Comparison of ENCODE assay signal across 8 mouse cellular contexts in genomic region chr8:72136302-72136978, GRCm38 (mm10). TPM values are rescaled to one million over a fixed set of nuclear protein-coding genes. Genes with fewer than 3 reads are reported as not detected.
DNase-seq lines count a peak whose midpoint lies in the region; ATAC-seq and TF ChIP-seq lines count a peak whose summit lies in the region.

No protein-coding gene starts in this region.

- peak; percentile 48 for TF ChIP-seq EP300 in stomach, postnatal 0 days (optimal IDR thresholded peaks at IDR 0.05)

- peak overlapping the region; percentile 75 for H3K4me3 ChIP-seq in intestine, embryonic 14.5 days (ENCODE audit: low read depth, low read length)
- peak overlapping the region; percentile 66 for H3K4me3 ChIP-seq in liver, embryonic 13.5 days (replicated peaks)
- peak overlapping the region; percentile 94 for H3K4me3 ChIP-seq in stomach, postnatal 0 days (ENCODE audit: low read depth, low read length)

- peak; percentile 14 to 31 for DNase-seq in frontal cortex, postnatal 14 days (ENCODE audit: low spot score in 2 of 2)
- no peak for DNase-seq in frontal cortex, postnatal 25 days (ENCODE audit: low spot score in 2 of 2)
- DNase-seq in cerebellum, postnatal 10 days: peak; percentile 62 to 67
- peak; percentile 53 to 70 for DNase-seq in gastrocnemius, postnatal 36 days
- DNase-seq in intestine, embryonic 14.5 days (ENCODE audit: low spot score): peak; percentile 85
- no peak for DNase-seq in liver, embryonic 13.5 days
- peak; percentile 95 for DNase-seq in naive thymus-derived CD4-positive, alpha-beta T cell, adult 2 months (ENCODE audit: low read depth)
- DNase-seq in stomach, postnatal 0 days (ENCODE audit: low spot score): peak; percentile 72

- peak overlapping the region; percentile 60 for H3K4me2 ChIP-seq in intestine, embryonic 14.5 days (ENCODE audit: low read length)
- peak overlapping the region; percentile 79 for H3K4me2 ChIP-seq in liver, embryonic 13.5 days
- peak overlapping the region; percentile 69 for H3K4me2 ChIP-seq in stomach, postnatal 0 days (replicated peaks; ENCODE audit: low read depth)

- no peaks in the 10 kb centered on the region for H3K9me3 ChIP-seq in intestine, embryonic 14.5 days (ENCODE audit: control insufficient read depth, low read length)
- no peaks in the 10 kb centered on the region for H3K9me3 ChIP-seq in liver, embryonic 13.5 days (replicated peaks)
- H3K9me3 ChIP-seq in stomach, postnatal 0 days (ENCODE audit: control insufficient read depth, low read length): no peaks in the 10 kb centered on the region

- under 1% methylated on average over 18 of the region's 18 CpGs for WGBS in intestine, embryonic 14.5 days
- WGBS in liver, embryonic 13.5 days (ENCODE audit: insufficient replicate concordance): 2% methylated on average over 18 of the region's 18 CpGs
- under 1% methylated on average over 18 of the region's 18 CpGs for WGBS in stomach, postnatal 0 days

- intact Hi-C loops in gastrocnemius, postnatal 36 days (cut with DNase I): no loop called here

- TF ChIP-seq CTCF in stomach, postnatal 0 days (IDR thresholded peaks at IDR 0.05; ENCODE audit: low read depth): no peak

- peak overlapping the region; percentile 99 for H3K9ac ChIP-seq in intestine, embryonic 14.5 days (ENCODE audit: low read length)
- H3K9ac ChIP-seq in liver, embryonic 13.5 days: peak overlapping the region; percentile 77
- H3K9ac ChIP-seq in stomach, postnatal 0 days (ENCODE audit: low read length): peak overlapping the region; percentile 97

- peaks cover 38% of the 10 kb centered on the region for H3K36me3 ChIP-seq in intestine, embryonic 14.5 days (ENCODE audit: control insufficient read depth, insufficient read depth, low read length)
- peaks cover 25% of the 10 kb centered on the region for H3K36me3 ChIP-seq in liver, embryonic 13.5 days
- H3K36me3 ChIP-seq in stomach, postnatal 0 days (ENCODE audit: control insufficient read depth, insufficient read depth, low read length): peaks cover 15% of the 10 kb centered on the region

- H3K27me3 ChIP-seq in intestine, embryonic 14.5 days (replicated peaks; ENCODE audit: control insufficient read depth, insufficient read depth, low read length): no peaks in the 10 kb centered on the region
- H3K27me3 ChIP-seq in liver, embryonic 13.5 days: peaks cover 46% of the 10 kb centered on the region
- H3K27me3 ChIP-seq in stomach, postnatal 0 days (ENCODE audit: control insufficient read depth, insufficient read depth, low read length): no peaks in the 10 kb centered on the region

- H3K4me1 ChIP-seq in intestine, embryonic 14.5 days (replicated peaks; ENCODE audit: control insufficient read depth, insufficient read depth, low read length): peaks cover 17% of the 10 kb centered on the region
- peaks cover 44% of the 10 kb centered on the region for H3K4me1 ChIP-seq in liver, embryonic 13.5 days (replicated peaks)
- no peaks in the 10 kb centered on the region for H3K4me1 ChIP-seq in stomach, postnatal 0 days (replicated peaks; ENCODE audit: control insufficient read depth, insufficient read depth)

- H3K27ac ChIP-seq in intestine, embryonic 14.5 days (ENCODE audit: low read depth): peak overlapping the region; percentile 100
- peak overlapping the region; percentile 80 for H3K27ac ChIP-seq in liver, embryonic 13.5 days
- peak overlapping the region; percentile 99 for H3K27ac ChIP-seq in stomach, postnatal 0 days (replicated peaks)

- peak; percentile 57 for ATAC-seq in intestine, embryonic 14.5 days (replicated peaks; ENCODE audit: low FRiP score, low TSS enrichment, low read depth)
- no peak for ATAC-seq in liver, embryonic 13.5 days (ENCODE audit: low read depth)
- peak; percentile 68 for ATAC-seq in stomach, postnatal 0 days (ENCODE audit: low FRiP score, low TSS enrichment)

RNA-seq across cellular contexts. Expression of gene Tpm4, which starts 1.7 kb away (rescaled TPM):
- total RNA-seq in gastrocnemius, postnatal 36 days (2021): 10 to 100 TPM; 28.1 to 35.5 TPM
- 558 and 651 TPM in 2 replicates for polyA plus RNA-seq in intestine, embryonic 14.5 days (2014; fragmentation: Nextera tagmentation; extraction: Ambion mirVana)
- 110 and 131 TPM in 2 replicates for polyA plus RNA-seq in liver, embryonic 13.5 days (2015; fragmentation: Nextera tagmentation; extraction: Ambion mirVana)
- polyA plus RNA-seq in stomach, postnatal 0 days (2015; fragmentation: Nextera tagmentation; extraction: Ambion mirVana): 330 and 364 TPM in 2 replicates

RNA-seq across cellular contexts. Expression of gene Rab8a, which starts 24.6 kb away (rescaled TPM):
- 10 to 100 TPM in 1 of 2 experiments, 1 to 10 TPM in 1; 6.0 to 10.0 TPM for total RNA-seq in gastrocnemius, postnatal 36 days (2021)
- 104 and 105 TPM in 2 replicates for polyA plus RNA-seq in intestine, embryonic 14.5 days (2014; fragmentation: Nextera tagmentation; extraction: Ambion mirVana)
- polyA plus RNA-seq in liver, embryonic 13.5 days (2015; fragmentation: Nextera tagmentation; extraction: Ambion mirVana): 75.4 and 97.2 TPM in 2 replicates
- polyA plus RNA-seq in stomach, postnatal 0 days (2015; fragmentation: Nextera tagmentation; extraction: Ambion mirVana): 84.0 and 88.6 TPM in 2 replicates

RNA-seq across cellular contexts. Expression of gene Olfr374, which starts 29.6 kb away (rescaled TPM):
- not detected for total RNA-seq in gastrocnemius, postnatal 36 days (2021)
- 0.08 and 0.28 TPM in 2 replicates for polyA plus RNA-seq in intestine, embryonic 14.5 days (2014; fragmentation: Nextera tagmentation; extraction: Ambion mirVana)
- not detected in 2 replicates for polyA plus RNA-seq in liver, embryonic 13.5 days (2015; fragmentation: Nextera tagmentation; extraction: Ambion mirVana)
- 0.06 TPM in 1 of 2 replicates, not detected in the other for polyA plus RNA-seq in stomach, postnatal 0 days (2015; fragmentation: Nextera tagmentation; extraction: Ambion mirVana)

RNA-seq across cellular contexts. Expression of gene Hsh2d, which starts 53.0 kb away (rescaled TPM):
- total RNA-seq in gastrocnemius, postnatal 36 days (2021): not detected
- polyA plus RNA-seq in intestine, embryonic 14.5 days (2014; fragmentation: Nextera tagmentation; extraction: Ambion mirVana): 0.81 and 1.1 TPM in 2 replicates
- polyA plus RNA-seq in liver, embryonic 13.5 days (2015; fragmentation: Nextera tagmentation; extraction: Ambion mirVana): 0.16 and 0.29 TPM in 2 replicates
- polyA plus RNA-seq in stomach, postnatal 0 days (2015; fragmentation: Nextera tagmentation; extraction: Ambion mirVana): 3.9 TPM in 2 replicates

RNA-seq across cellular contexts. Expression of gene Olfr373, which starts 53.5 kb away (rescaled TPM):
- not detected for total RNA-seq in gastrocnemius, postnatal 36 days (2021)
- 0.11 TPM in 1 of 2 replicates, not detected in the other for polyA plus RNA-seq in intestine, embryonic 14.5 days (2014; fragmentation: Nextera tagmentation; extraction: Ambion mirVana)
- 0.03 TPM in 2 replicates for polyA plus RNA-seq in liver, embryonic 13.5 days (2015; fragmentation: Nextera tagmentation; extraction: Ambion mirVana)
- polyA plus RNA-seq in stomach, postnatal 0 days (2015; fragmentation: Nextera tagmentation; extraction: Ambion mirVana): 0.05 TPM in 1 of 2 replicates, not detected in the other

Comparison
In these comparisons a context has a peak if more than half of its experiments do, and no peak if none do; other contexts are left out.
1. DNase-seq: peak in frontal cortex, postnatal 14 days (2 of 2), cerebellum, postnatal 10 days (2 of 2), gastrocnemius, postnatal 36 days (2 of 2), intestine, embryonic 14.5 days (single experiment), naive thymus-derived CD4-positive, alpha-beta T cell, adult 2 months (single experiment) and stomach, postnatal 0 days (single experiment); none in frontal cortex, postnatal 25 days (0 of 2) and liver, embryonic 13.5 days (single experiment).
2. Peak in every context shown above with its lines, with median percentiles within 50 percentile points of each other: H3K27ac ChIP-seq, H3K4me2 ChIP-seq, H3K4me3 ChIP-seq and H3K9ac ChIP-seq.